Mouse (Mus musculus) forelimb bud, embryonic 11.5 days (tissue): ENCODE results near the gene Trip6.

Source experiments
- DNase-seq: peaks from one replicate; pipeline ENCODE4 v3.0.0-alpha.2; 2012; ENCODE audit warnings: low read depth, low spot score

Gene Trip6

DNA sequence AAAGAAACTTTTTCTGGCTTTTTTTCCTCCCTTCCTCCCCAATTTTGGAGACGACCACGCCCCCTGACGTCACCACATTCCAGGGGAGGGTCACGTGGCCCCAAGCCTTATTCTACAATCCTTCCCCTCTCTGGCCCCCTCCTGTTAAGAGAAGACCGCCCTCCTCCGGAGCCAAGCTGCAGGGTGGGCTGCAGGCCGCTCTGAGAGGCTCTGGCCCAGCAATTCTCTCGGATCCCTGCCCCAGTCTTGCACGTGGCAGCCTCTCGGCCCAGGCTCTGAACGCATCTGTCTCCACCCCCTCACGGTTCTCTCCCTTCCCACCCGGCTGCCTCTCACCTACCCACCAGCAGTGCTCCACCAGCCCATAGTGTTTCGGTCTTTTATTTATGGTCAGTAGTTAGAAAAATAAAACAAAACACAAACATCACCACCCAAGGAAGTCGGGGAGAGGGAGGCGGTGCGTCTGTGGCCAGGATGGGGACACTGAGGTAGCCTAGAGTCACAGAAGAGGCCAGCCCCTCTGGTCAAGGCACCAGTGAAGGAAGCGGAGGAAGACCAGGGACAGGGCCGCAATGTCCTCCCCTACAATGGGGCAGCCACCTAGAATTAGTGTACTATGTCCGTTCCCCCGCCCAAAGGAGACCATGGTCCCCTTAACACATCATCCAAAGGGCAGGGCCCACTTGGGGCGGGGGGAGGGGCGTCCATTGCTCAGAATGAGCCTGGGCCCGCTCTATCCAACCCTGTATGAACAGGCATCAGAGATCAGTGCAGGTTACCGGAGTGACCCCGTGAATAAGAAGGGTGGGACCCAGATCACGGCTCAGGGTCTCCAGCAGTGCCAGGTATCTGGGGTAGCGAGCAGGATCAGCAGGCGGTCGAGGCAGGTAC, at the start of gene Trip6:
Trip6 (minus strand) TSS at position 212 of the 891 bp plus-strand sequence.
- peak; percentile 93 for DNase-seq

DNA sequence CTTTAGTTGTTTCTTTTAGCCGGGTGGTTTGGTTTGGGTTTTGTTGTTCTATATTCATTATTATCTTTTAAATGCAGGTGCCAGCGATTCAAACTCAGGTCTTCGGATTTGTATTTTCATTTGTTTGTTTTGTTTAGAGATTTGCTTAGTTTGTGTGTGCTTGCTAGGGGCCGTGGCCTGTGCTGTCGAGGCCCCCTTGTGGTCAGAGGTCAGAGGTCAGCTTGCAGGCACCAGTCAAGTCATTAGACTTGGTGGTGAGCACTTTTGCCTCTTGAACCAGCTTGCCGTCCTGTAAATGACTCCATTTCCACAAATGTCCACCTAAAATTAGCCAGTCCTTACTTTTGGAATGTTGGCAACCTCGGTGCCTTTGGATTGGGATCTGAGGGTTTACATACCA, 44.2 kb upstream of the Trip6 start:
- no peak for DNase-seq

DNA sequence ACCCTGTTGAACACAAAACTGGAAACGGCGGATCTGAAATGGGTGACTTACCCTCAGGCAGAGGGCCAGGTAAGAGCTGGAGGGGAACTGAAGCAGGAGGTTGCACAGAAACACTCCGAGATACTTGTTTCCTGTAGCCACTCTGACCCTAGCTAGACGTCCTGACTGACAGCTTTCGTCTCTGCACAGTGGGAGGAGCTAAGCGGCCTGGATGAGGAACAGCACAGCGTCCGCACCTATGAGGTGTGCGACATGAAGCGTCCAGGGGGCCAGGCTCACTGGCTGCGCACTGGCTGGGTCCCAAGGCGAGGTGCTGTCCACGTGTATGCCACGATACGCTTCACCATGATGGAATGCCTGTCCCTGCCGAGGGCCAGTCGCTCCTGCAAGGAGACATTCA, 39.9 kb upstream of the Trip6 start:
- DNase-seq, result no peak

DNA sequence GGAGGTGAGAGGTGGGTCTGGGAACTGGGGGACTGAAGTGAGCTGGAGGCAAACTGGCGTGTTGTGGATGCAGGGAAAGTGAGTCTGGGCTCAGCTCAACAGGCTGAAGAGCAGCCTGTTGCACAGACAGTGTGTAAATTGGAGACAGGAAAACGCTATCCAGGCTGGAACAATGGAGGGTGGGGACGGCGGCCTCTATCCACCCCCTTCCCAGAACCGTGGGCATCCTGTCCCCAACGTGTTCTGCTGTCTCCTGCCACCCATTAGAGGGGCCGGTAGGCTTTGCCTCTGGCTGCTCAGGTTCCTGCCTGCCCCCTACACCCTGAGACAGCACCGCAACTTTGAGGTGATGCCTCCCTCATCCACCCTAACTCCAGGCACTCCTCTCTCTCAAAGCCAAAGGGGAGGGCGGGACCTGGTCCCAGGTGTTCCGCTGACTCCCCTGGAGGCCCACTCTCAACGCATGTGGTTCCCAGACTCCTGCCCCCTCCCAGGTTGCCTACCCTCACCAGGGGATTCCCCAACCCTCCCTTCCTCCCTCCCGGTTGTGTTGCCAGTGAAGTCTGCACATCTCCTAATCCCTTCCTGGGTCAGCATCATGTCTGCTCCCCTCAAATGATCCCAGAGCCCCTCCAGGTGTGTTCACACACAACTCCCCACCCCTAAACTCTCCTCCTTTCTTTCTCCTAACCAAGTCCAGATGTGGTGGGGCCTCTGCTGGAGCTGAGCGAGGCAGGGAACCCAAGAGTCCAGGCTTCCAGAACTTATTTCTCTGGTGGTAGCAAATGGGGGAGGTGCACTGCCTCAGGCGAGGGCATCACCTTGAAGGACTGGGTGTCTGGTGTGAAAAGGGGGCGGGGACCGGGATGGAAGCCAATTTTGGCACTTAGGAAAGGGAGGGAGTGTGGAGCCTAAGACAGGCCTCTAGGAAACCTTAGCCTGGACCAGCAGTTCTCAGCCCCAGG, 38.1 kb upstream of the Trip6 start:
- DNase-seq, result no peak

DNA sequence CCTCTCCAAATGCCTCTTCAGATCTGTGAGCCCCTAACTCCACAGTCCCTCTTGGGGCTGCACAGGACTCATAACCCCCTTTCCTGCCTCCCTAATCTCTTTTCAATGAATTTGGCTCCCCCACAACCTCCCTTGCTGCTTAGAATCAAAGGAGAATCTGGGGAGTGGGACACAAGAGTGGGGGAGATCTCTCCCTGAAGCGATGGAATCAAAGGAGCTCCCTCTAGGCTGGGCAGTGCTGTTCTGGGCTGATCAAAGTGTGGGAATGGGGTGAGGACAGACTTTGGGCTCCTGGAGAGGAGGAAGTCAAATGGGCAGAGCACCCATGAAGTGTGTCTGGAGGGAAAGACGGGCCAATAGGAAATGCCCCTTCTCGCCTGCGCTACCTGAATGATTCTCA, 37.2 kb upstream of the Trip6 start:
- no peak for DNase-seq

DNA sequence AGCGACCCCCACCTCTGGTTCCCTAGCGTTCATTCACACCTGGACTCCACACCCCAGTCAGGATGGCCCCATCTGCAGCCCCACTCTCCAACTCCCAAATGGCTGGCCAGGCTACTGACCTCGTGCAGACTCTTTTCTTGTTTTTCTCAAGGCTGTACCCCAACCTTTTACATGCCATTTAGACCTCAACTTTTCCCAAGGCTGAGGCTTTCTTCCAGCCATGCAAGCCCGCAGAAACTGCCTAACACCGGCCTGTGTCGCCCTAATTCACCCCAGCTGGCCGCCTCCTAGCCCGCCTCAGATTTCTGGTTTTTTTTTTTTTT, 36.8 kb upstream of the Trip6 start:
- DNase-seq, result no peak

DNA sequence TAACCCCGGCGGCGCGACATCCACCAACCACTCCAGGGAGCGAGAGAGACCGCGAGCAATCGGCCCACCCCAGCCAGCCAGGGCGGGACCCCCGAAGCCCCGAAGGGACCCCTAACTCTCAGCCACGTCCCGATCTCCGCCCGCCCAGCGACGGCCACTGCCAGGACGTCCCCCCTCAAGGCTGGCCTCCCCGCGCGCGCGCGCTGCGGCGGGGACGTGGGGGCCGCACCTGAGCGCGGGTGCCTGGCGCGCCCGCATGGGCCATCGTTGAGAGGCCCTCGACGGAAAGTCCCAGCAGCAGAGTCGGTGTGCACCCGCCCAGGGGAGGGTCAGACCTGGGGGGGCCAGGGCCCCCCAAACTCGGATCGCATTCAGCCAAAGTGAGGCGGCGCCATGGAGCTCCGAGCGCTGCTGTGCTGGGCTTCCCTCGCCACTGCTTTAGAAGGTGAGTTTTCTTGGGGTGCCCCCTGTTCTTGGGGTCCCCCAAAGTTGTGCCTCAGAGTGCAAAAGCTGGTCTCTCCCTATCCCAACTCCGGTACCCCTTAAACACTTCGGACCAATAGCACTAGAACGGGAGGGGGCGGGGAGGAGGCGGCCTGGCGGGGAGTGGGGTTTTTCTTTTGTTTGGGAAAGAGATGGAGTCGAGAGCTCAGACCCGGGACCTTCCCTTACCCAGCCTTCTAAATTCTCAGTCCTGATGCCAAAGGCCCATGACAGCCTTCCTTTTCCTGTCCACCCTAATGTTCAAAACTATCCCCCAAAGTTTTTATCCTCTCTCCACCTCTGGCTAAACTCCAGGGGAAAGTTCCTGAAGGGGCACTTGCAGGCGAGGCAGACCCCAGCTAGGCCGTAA, 36.2 kb upstream of the Trip6 start:
- DNase-seq, result no peak

DNA sequence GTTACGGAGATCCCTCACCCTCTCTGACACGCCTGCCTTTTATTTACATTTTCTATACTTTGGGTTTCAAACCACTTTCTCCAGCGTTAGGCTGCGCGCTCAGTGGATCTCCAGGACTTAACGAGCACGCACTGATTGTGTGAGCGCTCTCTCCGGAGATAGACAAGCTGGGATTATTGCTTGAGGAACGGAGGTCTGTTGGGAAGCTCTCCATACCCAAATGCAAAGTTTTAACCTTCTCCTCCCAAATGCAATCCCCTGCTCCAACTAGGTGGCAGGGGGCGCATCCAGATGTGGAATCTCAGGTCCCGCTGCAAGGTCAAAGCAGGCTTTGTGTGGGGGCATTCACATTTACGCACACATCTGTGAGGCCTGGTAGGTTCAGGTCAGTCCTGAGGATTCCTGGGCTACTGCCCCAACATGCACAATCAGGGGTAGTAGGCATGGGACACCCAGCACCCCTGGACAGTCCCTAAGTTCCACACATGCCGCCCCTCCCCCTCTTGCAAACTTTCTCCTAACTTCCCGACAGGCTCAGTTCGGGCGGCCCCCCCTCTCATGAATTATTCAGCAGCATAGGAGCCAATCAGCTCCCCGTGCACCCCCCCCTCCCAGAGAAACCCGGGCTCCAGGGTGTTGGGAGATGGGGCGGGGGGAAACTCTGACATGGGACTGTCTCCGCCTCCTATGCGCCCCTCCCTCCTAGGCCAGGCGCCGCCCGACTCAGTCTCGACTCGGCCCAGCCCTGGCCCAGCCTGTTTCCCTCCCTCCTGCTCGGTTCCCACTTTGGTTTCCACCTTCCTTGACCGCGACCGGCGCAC, 35.4 kb upstream of the Trip6 start, which contains the start of gene Ephb4:
Ephb4 (plus strand) TSS at position 726 of the 821 bp plus-strand sequence.
- peak; percentile 96 for DNase-seq

DNA sequence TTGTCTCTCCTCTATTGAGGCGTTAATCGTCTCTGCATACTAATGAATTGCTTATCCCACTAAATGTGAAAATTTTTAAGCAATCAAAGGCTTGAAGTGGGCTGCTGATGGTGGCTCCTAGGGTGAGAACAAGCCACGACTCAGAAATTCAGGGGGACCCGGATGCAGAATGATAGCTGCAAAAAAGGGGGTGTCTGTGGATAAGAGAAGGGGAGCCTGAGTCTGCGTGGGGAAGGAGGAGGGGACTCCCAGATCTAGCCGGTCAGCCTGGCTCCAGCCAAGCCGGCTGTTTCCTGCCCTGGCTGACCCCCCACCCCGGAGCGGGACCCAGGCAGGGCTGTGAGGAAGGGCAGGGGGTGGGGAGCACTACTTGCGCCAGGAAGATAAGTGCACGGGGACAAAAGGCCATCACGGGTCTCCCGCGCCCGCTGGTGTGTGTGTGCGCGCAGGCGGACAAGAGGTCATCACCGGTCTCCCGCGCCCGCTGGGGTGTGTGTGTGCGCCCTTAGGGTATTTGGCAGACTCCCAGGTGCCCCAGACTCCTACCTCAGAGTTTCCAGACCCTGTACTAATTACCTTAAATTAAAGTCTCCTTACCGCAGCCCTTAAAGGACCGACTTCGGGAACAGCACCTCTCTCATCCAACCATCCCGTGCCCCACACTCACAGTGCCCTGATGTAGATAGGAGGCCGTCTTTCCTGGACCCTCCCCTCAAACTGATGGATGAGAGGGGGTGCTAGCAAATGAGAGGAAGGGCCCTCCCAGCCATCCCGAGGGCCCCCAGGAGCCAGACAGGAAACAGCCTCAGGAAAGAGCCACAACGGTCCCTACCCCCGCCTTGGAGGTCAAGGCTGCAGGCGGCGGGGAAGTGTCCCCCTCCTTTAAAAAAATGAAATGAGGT, 34.5 kb upstream of the Trip6 start:
- peak; percentile 35 for DNase-seq

DNA sequence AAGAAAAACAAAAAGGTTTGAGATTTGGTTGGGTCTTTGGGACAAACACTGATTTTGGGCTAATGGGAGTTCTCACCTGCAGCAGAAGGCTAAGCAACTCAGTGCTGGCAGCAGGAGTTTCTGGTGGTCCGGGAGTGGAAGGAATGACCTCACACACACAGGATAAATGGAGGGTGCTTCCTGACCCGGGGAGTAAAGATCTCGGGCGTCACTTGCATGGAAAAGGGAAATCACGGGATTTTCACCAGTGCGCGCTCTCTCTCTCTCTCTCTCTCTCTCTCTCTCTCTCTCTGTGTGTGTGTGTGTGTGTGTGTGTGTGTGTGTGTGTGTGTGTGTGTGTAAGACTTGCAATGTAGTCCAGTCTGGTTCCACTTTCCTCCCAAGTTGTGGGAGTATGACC, 33.7 kb upstream of the Trip6 start:
- DNase-seq, result no peak

DNA sequence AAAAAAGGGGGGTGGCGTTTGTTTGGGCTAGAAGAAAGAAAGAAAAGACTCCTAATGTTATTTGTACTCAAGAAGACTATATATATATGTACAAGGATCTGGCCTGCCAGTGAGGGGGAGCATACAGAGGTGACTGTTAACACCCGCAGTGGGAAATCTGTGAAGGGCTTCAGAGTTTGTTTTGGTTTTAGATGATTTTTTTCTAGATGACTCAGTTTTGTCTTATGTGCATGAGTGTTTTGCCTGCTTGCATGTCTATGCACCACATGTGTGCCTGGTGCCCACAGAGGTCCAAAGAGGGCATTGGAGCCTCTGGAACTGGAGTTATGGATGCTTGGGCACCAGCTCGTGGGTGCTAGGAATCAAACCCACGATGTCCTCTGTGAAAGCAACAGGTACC, 32.8 kb upstream of the Trip6 start:
- no peak for DNase-seq

DNA sequence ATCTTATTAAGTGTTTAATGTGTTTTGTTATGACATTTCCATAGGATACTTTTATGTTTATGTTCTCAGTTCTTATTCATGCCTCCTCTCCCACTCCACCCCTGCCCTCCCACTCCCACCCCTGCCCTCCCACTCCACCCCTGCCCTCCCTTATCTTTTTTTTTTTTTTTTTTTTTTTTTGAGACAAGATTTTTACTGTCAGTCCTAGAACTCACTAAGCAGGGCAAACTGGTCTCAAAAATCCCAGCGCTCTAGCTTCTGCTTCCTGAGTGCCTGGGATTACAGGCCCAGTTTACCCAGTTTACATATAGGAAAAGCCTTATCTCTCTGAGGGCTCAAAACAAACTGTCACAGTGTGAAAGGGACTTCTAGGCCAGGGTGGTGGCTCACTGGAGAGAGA, 32.2 kb upstream of the Trip6 start:
- DNase-seq, result no peak

DNA sequence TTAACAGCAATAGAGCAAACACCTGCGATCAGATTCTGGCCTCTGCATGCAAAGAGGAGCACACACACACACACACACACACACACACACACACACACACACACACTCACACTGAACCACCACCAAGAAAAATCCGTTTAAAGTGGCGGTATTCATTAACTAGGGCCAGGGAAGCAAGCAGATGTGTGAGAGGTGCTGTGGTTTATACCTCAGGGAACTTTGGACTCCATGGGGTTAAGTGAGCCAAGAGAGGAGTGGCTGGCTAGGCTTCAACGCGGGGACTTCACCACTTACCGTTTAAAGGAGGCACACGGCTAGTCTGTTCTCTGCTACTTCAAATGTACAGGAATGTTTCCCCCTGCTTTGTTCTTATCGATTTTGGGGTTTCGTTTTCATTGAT, 31.6 kb upstream of the Trip6 start:
- no peak for DNase-seq

DNA sequence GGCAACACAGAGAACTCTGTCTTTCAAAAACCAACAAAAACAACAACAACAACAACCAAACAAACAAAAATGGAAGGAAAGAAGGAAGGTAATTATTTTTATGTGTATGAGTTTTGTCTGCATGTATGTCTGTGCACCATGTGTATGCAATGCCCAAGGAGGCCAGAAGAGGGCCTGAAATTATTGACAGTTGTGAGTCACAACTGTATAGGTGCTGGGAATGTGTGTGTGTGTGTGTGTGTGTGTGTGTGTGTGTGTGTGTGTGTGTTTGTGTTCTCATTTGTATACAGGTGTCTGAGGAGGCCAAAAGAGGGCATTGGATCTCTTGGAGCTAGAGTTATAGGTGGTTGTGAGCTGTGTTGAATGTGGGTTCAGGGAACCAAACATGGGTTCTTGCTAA, 29.7 kb upstream of the Trip6 start:
- DNase-seq, result no peak

DNA sequence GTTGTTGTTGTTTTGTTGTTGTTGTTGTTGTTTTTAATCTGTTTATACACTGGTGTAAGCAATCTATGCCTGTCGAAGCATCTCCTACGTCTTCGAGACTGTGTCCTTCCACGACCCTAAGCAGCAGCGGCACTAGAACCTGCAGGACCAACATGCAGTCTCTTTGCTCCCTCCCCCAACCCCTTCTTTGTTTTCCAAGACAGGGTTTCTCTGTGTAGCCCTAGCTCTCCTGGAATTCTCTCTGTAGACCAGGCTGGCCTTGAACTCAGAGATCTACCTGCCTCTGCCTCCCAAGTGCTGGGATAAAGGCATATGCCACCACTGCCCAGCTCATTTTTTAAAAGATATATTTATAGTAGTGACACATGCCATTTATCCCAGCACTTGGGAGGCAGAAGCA, 29.2 kb upstream of the Trip6 start:
- no peak for DNase-seq

DNA sequence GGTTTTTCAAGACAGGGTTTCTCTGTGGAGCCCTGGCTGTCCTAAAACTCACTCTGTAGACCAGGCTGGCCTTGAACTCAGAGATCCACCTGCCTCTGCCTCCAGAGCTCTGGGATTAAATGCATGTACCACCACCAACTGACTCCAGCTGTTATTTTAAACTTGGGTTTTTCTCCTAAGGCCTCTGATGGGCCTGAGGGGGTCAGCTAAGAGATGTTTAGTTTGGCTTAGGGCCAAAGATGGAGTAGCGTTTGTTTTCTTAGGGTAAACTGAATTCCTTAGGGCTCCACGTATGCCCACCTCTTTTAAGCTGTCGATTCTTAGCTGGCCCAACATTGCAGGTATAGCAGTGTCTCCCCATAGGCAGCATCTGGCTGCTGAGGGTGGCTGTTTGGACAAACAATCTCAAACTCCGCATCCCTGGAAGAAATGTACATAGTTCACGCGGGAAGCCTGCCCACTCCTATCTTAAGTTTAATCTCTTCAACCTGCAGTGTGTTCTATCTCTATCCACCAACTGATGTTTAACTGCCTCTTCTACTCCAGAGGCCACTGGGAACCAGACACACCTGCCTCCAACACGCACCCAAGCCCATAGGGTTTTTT, 28.3 kb upstream of the Trip6 start:
- DNase-seq, result no peak

DNA sequence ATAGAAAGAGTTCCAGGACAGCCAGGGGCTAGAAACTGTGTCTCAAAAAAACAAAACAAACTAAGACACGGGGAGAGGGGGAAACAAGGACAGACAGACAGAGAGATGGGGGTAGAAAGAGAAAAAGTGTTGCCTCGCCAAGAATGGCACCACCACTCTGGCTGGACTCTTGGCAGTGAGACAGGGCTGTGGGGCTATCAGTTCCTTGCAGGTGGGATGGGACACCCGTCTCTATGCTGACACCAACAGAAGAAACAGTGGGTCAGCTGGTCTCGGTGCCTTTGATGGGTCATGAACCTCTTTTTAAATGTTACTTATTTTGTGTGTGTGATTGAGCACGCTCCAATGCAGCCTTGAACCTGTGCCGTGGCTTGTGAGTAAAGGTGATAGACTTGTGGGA, 26.0 kb upstream of the Trip6 start:
- no peak for DNase-seq

DNA sequence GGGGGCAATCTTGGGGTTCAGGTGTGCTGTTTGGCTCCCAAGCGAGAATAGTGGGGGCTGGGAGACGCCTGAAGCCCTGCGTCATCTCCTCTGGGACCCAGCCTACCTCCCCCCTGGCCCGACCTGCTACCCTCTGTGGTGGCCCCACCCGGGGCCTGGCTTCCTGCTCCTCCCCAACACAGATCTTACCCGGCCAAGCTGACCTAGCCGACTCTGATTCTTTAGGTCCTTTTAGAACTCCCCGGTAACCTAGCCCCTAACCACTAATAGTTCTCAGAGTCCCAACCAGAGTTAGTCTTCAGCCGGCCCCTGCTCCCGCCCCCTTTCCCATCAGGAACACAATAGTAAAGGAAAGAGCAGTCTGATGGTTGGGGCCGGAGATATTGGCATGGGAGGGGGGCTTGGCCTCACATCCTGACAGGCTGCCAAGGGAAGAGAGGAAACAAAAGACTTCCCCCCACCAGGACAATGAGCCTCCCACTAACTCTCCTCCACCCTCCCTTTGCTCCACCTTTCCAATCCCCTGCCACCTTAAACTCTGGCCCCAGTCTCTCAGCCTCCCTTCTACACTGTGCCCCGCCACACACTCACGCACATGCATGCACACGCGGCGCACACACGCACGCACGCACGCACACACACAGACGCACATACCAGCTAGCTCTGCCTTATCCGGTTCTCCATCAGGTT, 25.2 kb upstream of the Trip6 start:
- DNase-seq, result no peak
